Mouse (Mus musculus) mature B cell (primary cell): Measurements from ENCODE around the gene Kynu.

ENCODE experiments used
- in situ Hi-C: fragments of 300-500 bp; cut with MboI; formaldehyde crosslinking; loops from 2 replicates; pipeline ENCODE4 v1.14.3; 2019

Kynu gene

DNA sequence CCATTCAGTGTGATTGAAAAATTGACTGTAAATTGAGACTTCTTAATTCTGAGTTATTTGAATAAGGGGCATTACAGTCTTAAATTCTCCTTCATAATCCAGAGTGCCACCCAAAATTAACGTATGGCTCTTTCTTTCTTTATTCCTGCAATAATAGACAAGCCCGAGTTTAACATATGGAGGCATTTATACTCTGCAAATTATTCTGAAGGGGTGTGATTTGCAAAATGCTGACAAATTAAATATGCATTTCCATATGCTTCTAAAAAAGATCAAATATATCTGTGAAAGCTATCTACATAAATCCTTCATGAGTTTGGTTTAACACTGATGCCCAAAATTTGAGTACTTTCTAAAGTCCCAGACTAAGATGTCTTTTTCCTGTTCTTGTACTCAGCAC lies 91.8 kb downstream of the Kynu start:
- in situ Hi-C loops: no loop called here

DNA sequence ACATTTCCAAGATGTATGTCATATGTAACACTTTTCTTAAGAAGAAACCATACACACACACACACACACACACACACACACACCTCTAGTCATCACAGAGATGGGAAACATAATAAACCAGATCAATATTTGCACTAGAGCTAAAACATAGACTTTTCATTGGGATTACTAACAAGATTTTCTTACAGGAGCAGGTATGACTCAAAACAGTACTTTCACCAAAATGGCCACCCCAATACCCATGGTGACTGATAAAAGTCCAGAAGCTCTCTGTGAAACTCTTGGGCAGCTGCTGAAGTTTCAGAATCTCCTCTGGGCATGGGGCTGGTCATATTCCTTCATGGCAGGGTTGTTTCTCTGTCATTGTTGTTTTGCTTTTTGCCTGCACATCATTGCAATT lies 114.5 kb downstream of the Kynu start:
- in situ Hi-C loops: no loop called here

DNA sequence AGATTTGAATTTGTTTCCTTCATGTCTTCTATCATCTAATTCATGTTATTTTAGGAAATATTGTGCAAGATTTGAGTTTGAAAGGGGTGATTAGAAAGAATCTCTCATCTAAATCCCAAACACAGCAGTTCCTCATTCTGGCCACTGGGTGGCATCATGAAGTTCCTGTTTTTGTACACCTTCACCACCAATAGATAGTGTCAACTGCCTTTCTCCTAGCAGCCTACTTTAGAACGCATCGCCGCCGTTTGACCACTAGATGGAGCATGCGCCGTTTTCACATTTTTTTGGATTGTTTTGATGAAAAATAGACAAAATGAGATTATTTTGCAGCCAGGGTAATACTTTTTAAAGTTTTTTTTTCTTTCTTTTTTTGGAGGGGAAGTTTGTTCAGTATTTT lies 118.5 kb downstream of the Kynu start:
- in situ Hi-C loops: no loop called here

DNA sequence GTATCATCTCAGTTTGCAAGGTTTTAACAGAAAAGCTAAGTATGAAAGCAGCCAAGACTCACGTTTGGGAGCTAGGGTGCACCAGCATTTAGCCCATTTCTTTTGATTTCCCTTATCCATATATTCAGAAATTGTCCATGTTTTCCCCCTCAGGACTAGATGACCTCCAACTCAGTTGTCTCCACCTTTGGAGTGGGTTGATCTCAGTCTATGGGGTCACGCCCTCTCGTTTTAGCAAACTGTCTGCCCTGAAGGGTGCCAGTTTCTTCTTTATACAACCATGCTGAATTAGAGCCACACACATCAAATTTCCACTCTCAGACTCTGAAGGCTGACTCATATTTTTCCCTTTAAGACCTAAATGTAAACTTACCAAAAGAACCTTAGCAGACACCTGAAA lies 119.0 kb downstream of the Kynu start:
- in situ Hi-C loops: no loop called here

DNA sequence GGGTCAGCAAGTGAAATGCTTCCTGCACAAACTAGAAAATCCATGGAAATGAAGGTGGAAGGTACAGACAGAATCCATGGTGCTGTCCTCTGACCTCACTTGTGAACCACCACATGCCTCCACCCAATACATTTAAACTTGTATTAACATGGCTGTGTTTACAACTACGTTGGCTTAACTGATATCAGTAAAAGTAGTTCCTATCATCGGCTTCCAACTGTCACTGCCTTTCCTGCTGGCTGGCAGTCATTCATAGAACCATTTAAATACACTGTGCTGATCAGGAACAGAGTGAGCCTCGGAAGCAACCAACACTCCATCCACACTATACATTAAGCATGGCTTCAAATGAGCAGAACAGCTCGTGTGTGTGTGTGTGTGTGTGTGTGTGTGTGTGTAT lies 120.1 kb downstream of the Kynu start:
- in situ Hi-C loops: no loop called here

DNA sequence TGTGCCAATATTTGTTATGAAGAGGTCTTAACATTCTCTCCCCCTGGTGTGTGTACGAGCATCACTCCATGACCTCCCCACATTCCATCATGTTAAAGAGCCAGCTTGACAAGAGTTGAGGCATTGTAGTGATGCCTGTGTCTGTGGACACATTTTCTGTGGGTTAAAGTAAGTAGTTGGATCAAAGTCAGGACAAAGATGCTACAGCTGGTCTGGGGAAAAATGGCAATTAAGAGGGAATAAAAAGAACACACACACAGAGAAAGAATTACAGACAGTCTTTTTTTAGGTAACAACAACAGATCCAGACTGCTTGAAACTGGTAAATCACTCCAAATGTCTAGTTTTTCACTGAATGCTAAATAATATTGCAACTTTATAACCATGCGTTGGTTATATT lies 135.3 kb downstream of the Kynu start:
- in situ Hi-C loops: no loop called here

DNA sequence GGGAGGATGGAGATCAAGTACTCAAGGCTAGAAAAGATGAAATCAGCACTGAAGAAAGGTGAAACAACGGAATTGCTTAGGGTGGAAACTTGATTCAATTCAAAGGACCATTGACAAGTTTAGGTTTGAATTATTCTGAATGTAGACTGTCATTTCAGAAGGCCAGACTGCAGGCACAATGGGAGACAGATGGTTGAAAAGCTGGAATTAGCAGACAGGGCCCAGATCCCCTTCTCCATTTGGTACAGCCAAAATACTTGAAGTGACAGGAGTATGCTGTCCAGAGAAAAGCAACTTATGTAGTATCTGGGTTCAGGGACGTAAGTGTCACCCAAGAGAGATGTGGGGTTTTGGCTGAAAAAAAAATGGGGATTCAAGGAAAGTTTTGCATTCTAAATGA lies 136.2 kb downstream of the Kynu start:
- in situ Hi-C loops: no loop called here

DNA sequence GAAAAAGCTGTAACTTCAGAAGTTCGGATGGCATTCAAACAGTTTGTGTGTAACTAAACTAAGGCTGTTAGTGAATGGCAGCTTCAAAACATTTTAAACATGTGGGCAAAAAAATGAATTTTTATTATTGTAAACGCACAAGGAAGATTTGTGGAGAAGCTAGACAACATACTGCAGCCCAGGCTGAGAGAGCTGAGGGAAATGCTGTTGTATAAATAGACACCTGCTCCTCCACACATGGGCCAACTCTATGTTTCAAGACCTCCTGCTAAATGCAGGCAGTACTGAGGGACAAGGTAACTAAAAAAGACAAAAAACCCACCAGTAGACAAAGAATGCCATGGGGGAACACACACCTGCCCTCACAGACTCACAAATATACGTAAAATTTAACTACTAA lies 140.5 kb downstream of the Kynu start:
- in situ Hi-C loops: no loop called here

DNA sequence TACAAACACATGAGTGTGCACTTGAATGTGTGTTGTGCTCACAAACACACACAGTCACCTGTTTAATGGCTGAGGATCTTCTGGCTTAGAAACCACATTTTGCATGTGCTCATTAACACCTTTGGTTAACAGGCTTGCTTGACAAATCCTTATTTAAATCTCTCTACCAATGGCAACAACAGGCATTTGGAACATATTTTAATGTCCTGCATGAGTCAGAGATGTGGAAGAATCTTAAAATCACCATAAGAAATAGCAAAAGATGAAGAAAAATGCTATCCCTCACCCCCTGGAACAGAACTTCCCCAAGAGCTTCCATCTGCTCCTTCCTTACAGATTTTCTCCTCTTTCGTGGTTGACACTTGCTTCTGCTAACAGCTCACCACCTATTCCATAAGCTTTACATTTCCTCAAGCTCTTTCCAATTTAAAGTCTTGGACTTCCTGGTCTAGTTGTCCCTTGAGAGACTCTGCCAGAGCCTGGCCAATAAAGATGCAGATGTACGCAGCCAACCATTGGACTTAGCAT lies 157.5 kb downstream of the Kynu start:
- in situ Hi-C loops: no loop called here

DNA sequence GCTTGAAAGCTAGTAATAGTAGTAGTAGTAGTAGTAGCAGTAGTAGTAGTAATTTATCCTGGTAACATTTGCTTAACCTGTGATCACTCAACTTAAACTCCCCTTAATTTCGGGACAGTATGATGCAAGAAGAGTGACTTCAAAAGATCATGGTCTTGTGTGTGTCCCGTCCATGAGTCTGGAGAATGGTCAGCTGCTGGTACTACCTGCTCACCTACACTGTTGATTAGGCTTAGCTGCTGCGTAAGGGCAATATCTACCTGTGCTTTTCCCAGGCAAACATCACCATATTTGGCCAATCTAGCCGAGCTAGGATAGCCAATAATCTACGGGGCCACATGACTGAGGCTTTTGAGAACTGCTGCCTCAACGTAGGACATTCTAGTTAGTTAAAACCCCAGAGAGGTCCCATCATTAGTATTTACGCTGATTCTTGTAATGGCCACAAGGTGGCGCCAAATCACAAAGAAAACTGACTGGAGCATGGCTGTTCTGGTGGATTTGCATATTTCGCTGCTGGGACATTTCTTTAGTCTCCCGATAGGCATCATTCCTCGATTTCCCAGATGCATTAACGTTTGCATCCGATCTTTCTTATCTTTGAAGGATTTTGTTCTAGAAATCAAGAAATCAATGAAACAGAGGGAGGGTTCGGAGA lies 167.4 kb downstream of the Kynu start:
- in situ Hi-C loops: loop anchor here (10.0 kb wide), 1 partner anchor 122 kb away; no protein-coding TSS in a partner anchor

DNA sequence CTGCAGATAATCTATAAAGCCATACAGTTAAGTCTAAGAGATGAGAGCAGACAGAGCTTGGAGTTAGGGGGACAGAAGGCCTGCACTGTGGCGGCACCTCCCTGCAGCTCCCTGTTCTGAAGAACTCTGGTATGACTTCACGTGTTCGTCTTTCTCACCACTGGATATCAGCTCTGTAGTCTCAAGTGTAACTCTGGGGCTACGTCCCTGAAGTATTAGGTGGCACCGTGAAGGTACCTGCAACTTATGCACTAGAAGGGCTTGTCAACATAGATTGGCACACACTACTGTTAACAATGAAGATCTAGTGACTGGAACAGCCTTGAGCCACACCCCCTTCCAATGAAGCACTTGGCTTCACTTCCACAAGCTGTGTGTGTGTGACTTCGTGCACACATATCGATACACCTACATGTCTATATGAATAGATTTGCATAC lies 168.0 kb downstream of the Kynu start:
- in situ Hi-C loops: loop anchor here (10.0 kb wide), 1 partner anchor 122 kb away; no protein-coding TSS in a partner anchor

DNA sequence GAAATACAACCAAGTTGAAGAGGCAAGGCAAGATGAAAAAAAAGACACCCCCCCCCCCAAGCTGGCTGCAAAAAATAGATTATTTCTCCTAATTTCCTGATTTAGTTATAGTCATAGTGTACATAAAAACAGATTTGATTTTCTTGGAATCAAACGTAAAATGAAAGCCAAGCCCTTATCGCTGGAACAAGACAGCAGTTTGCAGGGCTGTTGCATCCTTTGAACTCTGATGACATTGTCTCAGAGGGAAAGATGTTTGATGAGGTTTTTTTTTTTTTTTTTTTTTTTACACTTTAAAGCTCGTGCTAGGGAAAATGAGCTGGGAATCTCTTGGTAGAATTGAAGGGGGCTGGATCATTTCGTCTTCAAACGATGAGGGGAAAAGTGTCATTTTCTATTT lies 172.1 kb downstream of the Kynu start:
- in situ Hi-C loops: loop anchor here (10.0 kb wide), 1 partner anchor 118 kb away; no protein-coding TSS in a partner anchor

DNA sequence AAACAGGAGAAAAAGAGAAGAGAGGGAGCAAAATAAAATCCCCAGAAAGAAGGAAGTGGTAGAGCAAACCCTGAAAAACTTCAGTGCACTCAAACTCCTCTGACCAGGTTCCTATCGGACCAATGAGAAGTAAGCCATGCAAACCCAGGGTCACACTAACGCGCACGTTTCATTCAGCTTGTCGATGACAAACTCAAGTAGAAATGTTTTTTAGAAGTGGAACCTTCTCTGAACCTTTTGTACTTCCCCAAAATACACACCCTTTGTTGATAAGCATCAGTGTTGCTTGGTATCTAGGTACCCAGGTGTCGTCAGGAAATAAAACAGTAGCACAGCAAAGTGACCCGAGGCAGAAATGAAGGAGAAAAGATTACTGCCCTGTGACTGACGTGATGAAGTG lies 172.6 kb downstream of the Kynu start:
- in situ Hi-C loops: loop anchor here (10.0 kb wide), 1 partner anchor 117 kb away; no protein-coding TSS in a partner anchor

DNA sequence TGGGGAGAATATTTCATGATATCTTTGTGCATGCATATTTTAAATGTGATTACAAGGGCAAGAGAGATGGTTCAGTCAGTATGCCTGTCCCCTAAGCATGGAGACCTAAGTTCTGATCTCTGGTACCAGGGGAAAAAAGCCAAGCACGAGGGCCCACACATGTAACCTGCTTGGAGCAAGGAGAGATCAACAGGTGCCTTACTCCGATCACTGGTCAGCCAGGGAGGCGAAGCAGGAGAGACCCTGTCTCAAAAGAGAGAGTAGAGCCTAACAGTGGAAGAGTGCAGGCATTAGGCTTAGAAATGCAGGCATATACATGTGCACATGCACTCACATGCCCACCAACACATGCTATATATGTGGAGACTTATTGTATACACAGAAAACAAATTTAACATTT lies 173.7 kb downstream of the Kynu start:
- in situ Hi-C loops: loop anchor here (10.0 kb wide), 1 partner anchor 116 kb away; no protein-coding TSS in a partner anchor
